Comparison of ENCODE assay signal across 8 mouse cellular contexts in the genomic region with DNA sequence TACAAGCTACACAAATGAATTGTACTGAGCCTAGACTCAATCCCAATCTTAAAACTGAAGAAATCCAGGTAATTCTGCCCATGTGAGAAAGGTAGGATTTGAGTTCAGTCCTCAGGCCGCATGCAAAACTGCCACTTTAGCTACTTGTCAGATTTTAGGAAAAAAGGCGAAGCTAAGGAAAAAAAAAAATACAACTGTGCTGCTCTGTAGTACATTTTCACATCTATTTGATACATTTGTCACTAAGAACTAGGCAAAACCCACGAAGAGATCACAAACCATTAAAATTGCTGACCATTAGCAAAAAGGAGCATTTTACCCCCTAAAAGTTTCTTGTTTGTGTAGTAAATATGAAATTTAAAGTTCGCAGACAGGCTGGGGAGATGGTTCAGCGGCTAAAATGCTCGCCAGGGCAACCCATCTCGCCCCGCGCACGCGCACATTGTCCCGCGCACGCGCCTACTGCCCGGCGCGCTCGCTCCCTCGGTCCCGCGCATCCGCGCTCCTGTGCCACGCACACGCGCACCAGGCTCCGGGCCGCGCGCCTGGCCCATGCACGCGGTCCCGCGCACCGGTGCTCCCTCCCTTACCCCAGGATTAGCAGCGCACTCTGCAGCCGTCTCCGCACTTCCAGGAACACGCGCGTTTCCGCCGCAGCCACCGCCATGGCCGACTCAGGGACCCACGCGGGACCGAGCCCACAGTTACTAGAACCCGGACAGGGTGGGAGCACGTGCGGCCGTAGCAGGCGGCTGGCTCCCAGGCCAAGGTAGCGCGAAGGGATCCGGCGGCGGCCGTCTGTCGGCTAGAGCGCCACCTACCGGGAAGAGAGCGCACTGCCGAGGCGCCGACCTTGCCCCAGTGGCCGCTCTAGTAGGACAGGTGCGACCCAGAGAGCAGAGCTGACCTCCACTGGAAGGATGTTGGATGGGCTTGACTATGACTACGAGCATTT. TPM values are rescaled to one million over a fixed set of nuclear protein-coding genes. Genes with fewer than 3 reads are reported as not detected.
DNase-seq lines count a peak whose midpoint lies in the region; ATAC-seq lines count a peak whose summit lies in the region.

A gene (minus strand): TSS at position 800 of the 955 bp plus-strand sequence.

- no peaks in the 10 kb centered on the region for H3K9me3 ChIP-seq in forebrain, embryonic 10.5 days
- no peaks in the 10 kb centered on the region for H3K9me3 ChIP-seq in heart, embryonic 15.5 days (replicated peaks)
- no peaks in the 10 kb centered on the region for H3K9me3 ChIP-seq in liver, embryonic 13.5 days (replicated peaks)
- no peaks in the 10 kb centered on the region for H3K9me3 ChIP-seq in stomach, embryonic 14.5 days (ENCODE audit: control insufficient read depth, low read depth, low read length)

- DNase-seq in CD8-positive naive resting alpha-beta T cell, adult 2 months (ENCODE audit: low read depth in 2 of 2, low spot score in 2 of 2): peak; percentile 80 to 82
- DNase-seq in c-Kit-positive CD71-negative TER-119-negative erythroid progenitor cells, embryonic 14.5 days (ENCODE audit: low read depth): peak; percentile 61
- peak; percentile 82 for DNase-seq in forebrain, embryonic 10.5 days (ENCODE audit: extremely low spot score, low spot score)
- DNase-seq in kidney, postnatal 25 days: peak; percentile 88 to 92
- peak; percentile 81 for DNase-seq in liver, embryonic 13.5 days
- peak; percentile 80 to 86 for DNase-seq in natural killer cell, adult 2 months (ENCODE audit: low spot score in 2 of 2)

- WGBS in forebrain, embryonic 10.5 days: 2% methylated on average over 70 of the region's 70 CpGs
- WGBS in heart, embryonic 15.5 days: 2% methylated on average over 70 of the region's 70 CpGs
- 1% methylated on average over 70 of the region's 70 CpGs for WGBS in liver, embryonic 13.5 days (ENCODE audit: insufficient replicate concordance)
- 2% methylated on average over 70 of the region's 70 CpGs for WGBS in stomach, embryonic 14.5 days

- H3K9ac ChIP-seq in heart, embryonic 15.5 days: peak within 1 kb of the TSS; percentile 78
- H3K9ac ChIP-seq in liver, embryonic 13.5 days: peak within 1 kb of the TSS; percentile 84
- H3K9ac ChIP-seq in stomach, embryonic 14.5 days (replicated peaks; ENCODE audit: low read depth, low read length): peak within 1 kb of the TSS; percentile 69

- H3K27me3 ChIP-seq in forebrain, embryonic 10.5 days (ENCODE audit: poor library complexity, severe bottlenecking): peaks cover 20% of the 10 kb centered on the region
- H3K27me3 ChIP-seq in heart, embryonic 15.5 days: peaks cover 6% of the 10 kb centered on the region; the same call in 1 of the 2 replicates
- peaks cover 4% of the 10 kb centered on the region; the same call in 1 of the 2 replicates for H3K27me3 ChIP-seq in liver, embryonic 13.5 days
- no peaks in the 10 kb centered on the region for H3K27me3 ChIP-seq in stomach, embryonic 14.5 days (ENCODE audit: control insufficient read depth, insufficient read depth, low read length)

- H3K36me3 ChIP-seq in forebrain, embryonic 10.5 days (replicated peaks): no peaks in the 10 kb centered on the region
- H3K36me3 ChIP-seq in heart, embryonic 15.5 days: no peaks in the 10 kb centered on the region
- H3K36me3 ChIP-seq in liver, embryonic 13.5 days: no peaks in the 10 kb centered on the region
- H3K36me3 ChIP-seq in stomach, embryonic 14.5 days (ENCODE audit: control insufficient read depth, insufficient read depth, low read length): no peaks in the 10 kb centered on the region

- peaks cover 13% of the 10 kb centered on the region for H3K4me1 ChIP-seq in forebrain, embryonic 10.5 days
- H3K4me1 ChIP-seq in heart, embryonic 15.5 days (replicated peaks): peaks cover 12% of the 10 kb centered on the region
- peaks cover 31% of the 10 kb centered on the region for H3K4me1 ChIP-seq in liver, embryonic 13.5 days (replicated peaks)
- 0 out of 2 replicates have a peak, but pooled peaks cover 6% of the 10 kb centered on the region for H3K4me1 ChIP-seq in stomach, embryonic 14.5 days (ENCODE audit: control insufficient read depth, insufficient read depth, low read length)

- peak within 1 kb of the TSS; percentile 70 for H3K4me3 ChIP-seq in forebrain, embryonic 10.5 days
- peak within 1 kb of the TSS; percentile 91 for H3K4me3 ChIP-seq in heart, embryonic 15.5 days
- peak within 1 kb of the TSS; percentile 71 for H3K4me3 ChIP-seq in liver, embryonic 13.5 days (replicated peaks)
- H3K4me3 ChIP-seq in stomach, embryonic 14.5 days (ENCODE audit: low read depth, low read length): peak within 1 kb of the TSS; percentile 63

- ATAC-seq in heart, embryonic 15.5 days (replicated peaks; ENCODE audit: insufficient number of reproducible peaks, insufficient read depth, low FRiP score, low read depth): peak; percentile 80
- peak; percentile 77 for ATAC-seq in liver, embryonic 13.5 days (ENCODE audit: low read depth)
- peak; percentile 75 for ATAC-seq in stomach, embryonic 14.5 days (ENCODE audit: insufficient number of reproducible peaks, insufficient read depth, low FRiP score, low read depth)

- H3K27ac ChIP-seq in forebrain, embryonic 10.5 days: peak within 1 kb of the TSS; percentile 95
- peak within 1 kb of the TSS; percentile 80 for H3K27ac ChIP-seq in heart, embryonic 15.5 days
- peak within 1 kb of the TSS; percentile 61; the same call in 1 of the 2 replicates for H3K27ac ChIP-seq in liver, embryonic 13.5 days
- H3K27ac ChIP-seq in stomach, embryonic 14.5 days (ENCODE audit: low read length): peak within 1 kb of the TSS; percentile 59; the same call in 1 of the 2 replicates

- peak within 1 kb of the TSS; percentile 87 for H3K4me2 ChIP-seq in heart, embryonic 15.5 days
- peak within 1 kb of the TSS; percentile 94 for H3K4me2 ChIP-seq in liver, embryonic 13.5 days
- peak within 1 kb of the TSS; percentile 45 for H3K4me2 ChIP-seq in stomach, embryonic 14.5 days (replicated peaks; ENCODE audit: low read depth, low read length)

RNA-seq across cellular contexts. Expression of the gene that starts here (rescaled TPM):
- polyA plus RNA-seq in forebrain, embryonic 10.5 days (2016; fragmentation: Nextera tagmentation; extraction: Ambion mirVana): 8.0 and 8.3 TPM in 2 replicates
- 2.9 TPM in 2 replicates for polyA plus RNA-seq in heart, embryonic 15.5 days (2015; fragmentation: Nextera tagmentation; extraction: Ambion mirVana)
- 3.7 and 4.0 TPM in 2 replicates for polyA plus RNA-seq in liver, embryonic 13.5 days (2015; fragmentation: Nextera tagmentation; extraction: Ambion mirVana)
- polyA plus RNA-seq in stomach, embryonic 14.5 days (2014; fragmentation: Nextera tagmentation; extraction: Ambion mirVana): 5.1 and 5.5 TPM in 2 replicates

Comparison
In these comparisons a context has a peak if more than half of its experiments do, and no peak if none do; other contexts are left out.
1. Peak in every context shown above with its lines: DNase-seq, ATAC-seq, H3K4me3 ChIP-seq and H3K27ac ChIP-seq.